Mouse (Mus musculus): ENCODE results near the gene Zfp846. TPM values are rescaled to one million over a fixed set of nuclear protein-coding genes. Genes with fewer than 3 reads are reported as not detected.
"Not testable (repeated sequence)": the region's sequence is repeated elsewhere in the genome, so short reads cannot be mapped to it uniquely, and the experiment has no call there.

The Zfp846 gene
- polyA plus RNA-seq, 1 experiment from 2014 or later, result 16.5 TPM

GRCm38 (mm10) chr9:20562177-20562576 is 18.9 kb upstream of the Zfp846 start:
- no peaks in the 10 kb centered on the region for H3K36me3 ChIP-seq (ENCODE audit: control insufficient read depth, insufficient read depth, low read length)
- H3K27ac ChIP-seq (ENCODE audit: low read depth), result no peak overlapping the region
- no peaks in the 10 kb centered on the region for H3K27me3 ChIP-seq (replicated peaks; ENCODE audit: control insufficient read depth, insufficient read depth, low read length)
- H3K9ac ChIP-seq (ENCODE audit: low read length), result no peak overlapping the region
- no peaks in the 10 kb centered on the region for H3K4me1 ChIP-seq (replicated peaks; ENCODE audit: control insufficient read depth, insufficient read depth, low read length)
- H3K9me3 ChIP-seq (ENCODE audit: control insufficient read depth, low read length), result no peaks in the 10 kb centered on the region
- DNase-seq (ENCODE audit: low spot score), result peak; percentile 31
- ATAC-seq (replicated peaks; ENCODE audit: low FRiP score, low TSS enrichment, low read depth), result no peak
- 83% methylated on average over 5 of the region's 5 CpGs for WGBS
- no peak overlapping the region for H3K4me3 ChIP-seq (ENCODE audit: low read depth, low read length)
- H3K4me2 ChIP-seq (ENCODE audit: low read length), result no peak overlapping the region

DNA sequence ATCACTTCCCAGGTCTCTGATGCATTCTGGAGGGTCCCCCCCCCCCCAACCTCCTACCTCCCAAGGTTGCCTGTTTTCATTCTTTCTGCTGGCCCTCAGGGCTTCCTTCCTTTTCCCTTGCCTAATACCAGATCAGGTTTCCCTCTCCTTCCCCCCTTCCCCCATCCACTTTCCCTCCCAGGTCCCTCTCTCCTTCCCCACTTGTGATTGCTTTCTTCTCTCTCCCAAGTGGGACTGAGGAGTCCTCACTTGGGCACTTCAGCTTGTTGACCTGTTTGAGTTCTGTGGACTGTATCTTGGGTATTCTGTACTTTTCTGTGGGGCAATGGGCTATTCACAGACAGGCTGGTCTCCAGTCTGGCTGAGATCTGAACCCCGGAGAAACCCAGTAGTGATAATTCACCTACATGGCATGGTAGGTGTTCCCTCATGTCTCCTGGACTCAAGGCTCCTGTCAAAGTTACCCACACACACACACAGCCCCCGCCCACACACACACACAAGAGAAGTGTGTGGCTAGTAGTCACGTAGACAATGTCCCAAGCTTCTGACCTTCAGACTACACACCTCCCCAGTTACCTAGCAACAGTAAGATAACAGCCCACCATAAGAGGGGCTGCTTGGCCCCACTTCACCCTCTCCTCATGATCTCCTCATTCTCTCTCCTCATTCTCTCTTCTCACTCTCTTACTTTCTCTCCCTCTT is 15.6 kb upstream of the Zfp846 start:
- not testable (repeated sequence) for H3K9ac ChIP-seq (ENCODE audit: low read length); H3K4me2 ChIP-seq (ENCODE audit: low read length); H3K4me1 ChIP-seq (replicated peaks; ENCODE audit: control insufficient read depth, insufficient read depth, low read length); H3K9me3 ChIP-seq (ENCODE audit: control insufficient read depth, low read length); H3K4me3 ChIP-seq (ENCODE audit: low read depth, low read length); H3K27ac ChIP-seq (ENCODE audit: low read depth); H3K36me3 ChIP-seq (ENCODE audit: control insufficient read depth, insufficient read depth, low read length); H3K27me3 ChIP-seq (replicated peaks; ENCODE audit: control insufficient read depth, insufficient read depth, low read length); ATAC-seq (replicated peaks; ENCODE audit: low FRiP score, low TSS enrichment, low read depth); DNase-seq (ENCODE audit: low spot score)
- WGBS, result 64% methylated on average over 3 of the region's 3 CpGs

DNA sequence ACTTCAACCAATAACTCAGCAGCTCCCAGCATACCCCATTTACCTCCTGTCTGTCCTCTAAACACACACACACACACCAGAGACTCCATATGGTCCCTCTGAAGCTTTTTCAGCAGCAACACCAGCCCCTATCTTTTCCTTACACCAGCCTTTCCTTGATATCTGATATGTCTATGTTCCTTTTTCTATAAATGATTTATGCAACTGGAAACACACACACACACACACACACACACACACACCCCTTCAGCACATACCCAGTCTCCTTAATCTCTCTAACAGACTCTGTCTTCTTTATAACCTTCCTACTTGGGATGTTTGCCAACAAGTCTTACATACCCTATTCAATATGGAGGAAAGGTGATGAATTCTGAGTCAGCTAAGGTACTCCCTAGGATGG is 10.0 kb upstream of the Zfp846 start:
- H3K9ac ChIP-seq (ENCODE audit: low read length), result no peak overlapping the region
- H3K9me3 ChIP-seq (ENCODE audit: control insufficient read depth, low read length), result no peaks in the 10 kb centered on the region
- H3K4me2 ChIP-seq (ENCODE audit: low read length), result no peak overlapping the region
- no peak for ATAC-seq (replicated peaks; ENCODE audit: low FRiP score, low TSS enrichment, low read depth)
- no peaks in the 10 kb centered on the region for H3K4me1 ChIP-seq (replicated peaks; ENCODE audit: control insufficient read depth, insufficient read depth, low read length)
- no peaks in the 10 kb centered on the region for H3K27me3 ChIP-seq (replicated peaks; ENCODE audit: control insufficient read depth, insufficient read depth, low read length)
- H3K27ac ChIP-seq (ENCODE audit: low read depth), result no peak overlapping the region
- no peak overlapping the region for H3K4me3 ChIP-seq (ENCODE audit: low read depth, low read length)
- no peaks in the 10 kb centered on the region for H3K36me3 ChIP-seq (ENCODE audit: control insufficient read depth, insufficient read depth, low read length)
- DNase-seq (ENCODE audit: low spot score), result no peak

DNA sequence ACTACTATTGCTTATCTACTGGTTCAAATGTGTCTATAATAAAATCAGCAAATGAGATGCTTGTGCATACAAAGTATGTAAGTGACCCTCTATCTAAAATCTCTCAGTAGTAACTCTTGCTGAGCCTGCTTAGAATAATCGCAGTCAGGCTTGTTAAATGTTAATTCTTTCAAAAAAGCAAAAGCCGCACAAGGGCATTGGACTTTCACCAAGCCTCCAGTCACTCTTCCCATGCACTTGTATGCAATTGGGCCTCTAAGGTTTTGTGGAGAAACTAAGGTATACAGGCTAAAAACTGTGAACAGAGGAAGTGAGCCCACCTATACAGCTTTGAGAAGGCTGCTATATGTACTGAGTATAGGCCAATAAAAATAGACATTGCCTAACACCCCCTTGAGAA is 4.5 kb upstream of the Zfp846 start:
- Histone ChIP-seq H3K4me1 (replicated peaks; ENCODE audit: control insufficient read depth, insufficient read depth, low read length) (no peaks in the 10 kb centered on the region), H3K4me2 (ENCODE audit: low read length) (no peak overlapping the region), H3K36me3 (ENCODE audit: control insufficient read depth, insufficient read depth, low read length) (no peaks in the 10 kb centered on the region), H3K4me3 (ENCODE audit: low read depth, low read length) (no peak overlapping the region), H3K9ac (ENCODE audit: low read length) (no peak overlapping the region), H3K27ac (ENCODE audit: low read depth) (no peak overlapping the region), H3K9me3 (ENCODE audit: control insufficient read depth, low read length) (no peaks in the 10 kb centered on the region), H3K27me3 (replicated peaks; ENCODE audit: control insufficient read depth, insufficient read depth, low read length) (peaks cover 14% of the 10 kb centered on the region)
- ATAC-seq (replicated peaks; ENCODE audit: low FRiP score, low TSS enrichment, low read depth) (no peak), DNase-seq (ENCODE audit: low spot score) (no peak)
- 83% methylated on average over 2 of the region's 2 CpGs for WGBS

DNA sequence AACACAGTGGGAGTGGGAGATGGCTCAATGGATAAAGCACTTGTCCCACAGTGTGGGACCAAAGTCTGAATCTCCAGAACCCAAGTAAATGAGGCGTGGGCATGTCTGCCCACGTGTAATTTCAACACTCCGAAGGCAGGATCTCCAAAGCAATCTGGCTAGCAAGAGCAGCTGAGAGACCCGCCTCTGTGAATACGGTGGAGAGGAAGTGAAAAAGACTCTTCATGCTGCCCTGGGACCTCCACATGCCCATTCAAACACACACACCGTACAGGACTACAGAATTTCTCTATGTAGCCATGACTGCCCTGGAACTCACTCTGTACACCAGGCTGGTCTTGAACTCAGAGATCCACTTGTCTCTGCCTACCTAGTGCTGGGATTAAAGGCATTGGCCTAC is 20.2 kb downstream of the Zfp846 start:
- Histone ChIP-seq H3K9me3 (ENCODE audit: control insufficient read depth, low read length) (0 out of 2 replicates have a peak, but pooled peaks cover 4% of the 10 kb centered on the region), H3K27ac (ENCODE audit: low read depth) (no peak overlapping the region), H3K4me1 (replicated peaks; ENCODE audit: control insufficient read depth, insufficient read depth, low read length) (no peaks in the 10 kb centered on the region), H3K4me3 (ENCODE audit: low read depth, low read length) (no peak overlapping the region), H3K36me3 (ENCODE audit: control insufficient read depth, insufficient read depth, low read length) (no peaks in the 10 kb centered on the region), H3K9ac (ENCODE audit: low read length) (no peak overlapping the region), H3K27me3 (replicated peaks; ENCODE audit: control insufficient read depth, insufficient read depth, low read length) (no peaks in the 10 kb centered on the region), H3K4me2 (ENCODE audit: low read length) (no peak overlapping the region)
- no peak for ATAC-seq (replicated peaks; ENCODE audit: low FRiP score, low TSS enrichment, low read depth)
- WGBS, result 86% methylated on average over 6 of the region's 6 CpGs
- no peak for DNase-seq (ENCODE audit: low spot score)

GRCm38 (mm10) chr9:20606269-20606668 is 25.2 kb downstream of the Zfp846 start:
- no peak overlapping the region for H3K27ac ChIP-seq (ENCODE audit: low read depth)
- H3K9ac ChIP-seq (ENCODE audit: low read length), result peak overlapping the region; percentile 91
- H3K4me2 ChIP-seq (ENCODE audit: low read length), result peak overlapping the region; percentile 90
- WGBS, result 97% methylated on average over 1 of the region's 1 CpGs
- 0 out of 2 replicates have a peak overlapping the region, but pooled peaks have one; percentile 75 for H3K4me3 ChIP-seq (ENCODE audit: low read depth, low read length)
- no peaks in the 10 kb centered on the region for H3K27me3 ChIP-seq (replicated peaks; ENCODE audit: control insufficient read depth, insufficient read depth, low read length)
- H3K4me1 ChIP-seq (replicated peaks; ENCODE audit: control insufficient read depth, insufficient read depth, low read length), result no peaks in the 10 kb centered on the region
- DNase-seq (ENCODE audit: low spot score) (no peak), ATAC-seq (replicated peaks; ENCODE audit: low FRiP score, low TSS enrichment, low read depth) (no peak)
- peaks cover 4% of the 10 kb centered on the region; the same call in 1 of the 2 replicates for H3K9me3 ChIP-seq (ENCODE audit: control insufficient read depth, low read length)
- no peaks in the 10 kb centered on the region for H3K36me3 ChIP-seq (ENCODE audit: control insufficient read depth, insufficient read depth, low read length)

- no peaks in the 10 kb centered on the region for H3K27me3 ChIP-seq (replicated peaks; ENCODE audit: control insufficient read depth, insufficient read depth, low read length)
- H3K9me3 ChIP-seq (ENCODE audit: control insufficient read depth, low read length), result peaks cover 4% of the 10 kb centered on the region; the same call in 1 of the 2 replicates
- H3K9ac ChIP-seq (ENCODE audit: low read length), result peak overlapping the region; percentile 91
- peak overlapping the region; percentile 98 for H3K27ac ChIP-seq (ENCODE audit: low read depth)
- peak; percentile 85 for ATAC-seq (replicated peaks; ENCODE audit: low FRiP score, low TSS enrichment, low read depth)
- peak; percentile 99 for DNase-seq (ENCODE audit: low spot score)
- peak overlapping the region; percentile 90 for H3K4me2 ChIP-seq (ENCODE audit: low read length)
- no peaks in the 10 kb centered on the region for H3K36me3 ChIP-seq (ENCODE audit: control insufficient read depth, insufficient read depth, low read length)
- peak overlapping the region; percentile 75 for H3K4me3 ChIP-seq (ENCODE audit: low read depth, low read length)
- no peaks in the 10 kb centered on the region for H3K4me1 ChIP-seq (replicated peaks; ENCODE audit: control insufficient read depth, insufficient read depth, low read length)
- under 1% methylated on average over 57 of the region's 57 CpGs for WGBS
Observed at GRCm38 (mm10) chr9:20607100-20607974, 26.2 kb downstream of the Zfp846 start.

- H3K4me3 ChIP-seq (ENCODE audit: low read depth, low read length), result no peak overlapping the region
- no peaks in the 10 kb centered on the region for H3K36me3 ChIP-seq (ENCODE audit: control insufficient read depth, insufficient read depth, low read length)
- 87% methylated on average over 5 of the region's 5 CpGs for WGBS
- H3K27me3 ChIP-seq (replicated peaks; ENCODE audit: control insufficient read depth, insufficient read depth, low read length), result no peaks in the 10 kb centered on the region
- no peak overlapping the region for H3K27ac ChIP-seq (ENCODE audit: low read depth)
- ATAC-seq (replicated peaks; ENCODE audit: low FRiP score, low TSS enrichment, low read depth), result no peak
- no peak overlapping the region for H3K4me2 ChIP-seq (ENCODE audit: low read length)
- no peaks in the 10 kb centered on the region for H3K4me1 ChIP-seq (replicated peaks; ENCODE audit: control insufficient read depth, insufficient read depth, low read length)
- H3K9me3 ChIP-seq (ENCODE audit: control insufficient read depth, low read length), result peaks cover 4% of the 10 kb centered on the region; the same call in 1 of the 2 replicates
- H3K9ac ChIP-seq (ENCODE audit: low read length), result no peak overlapping the region
- no peak for DNase-seq (ENCODE audit: low spot score)
Observed at GRCm38 (mm10) chr9:20609831-20610464, 28.9 kb downstream of the Zfp846 start.

Measured in intestine, embryonic 14.5 days (tissue).